Mouse (Mus musculus): ENCODE measurements around the gene Banp. TPM values are rescaled to one million over a fixed set of nuclear protein-coding genes. Genes with fewer than 3 reads are reported as not detected.

Banp gene
- polyA plus RNA-seq, 1 experiment from 2014 or later: 43.8 TPM

- H3K27ac ChIP-seq (ENCODE audit: low read depth): no peak overlapping the region
- no peak for TF ChIP-seq CTCF (IDR thresholded peaks at IDR 0.05; ENCODE audit: low read depth)
- H3K27me3 ChIP-seq (ENCODE audit: insufficient read depth, low read length): no peaks in the 10 kb centered on the region
- ATAC-seq (ENCODE audit: insufficient read depth) (no peak), DNase-seq (no peak)
- 59% methylated on average over 1 of the region's 1 CpGs for WGBS
- no peaks in the 10 kb centered on the region for H3K9me3 ChIP-seq (ENCODE audit: low read depth, low read length)
- H3K36me3 ChIP-seq (ENCODE audit: insufficient read depth): peaks cover 42% of the 10 kb centered on the region
- H3K9ac ChIP-seq: no peak overlapping the region
- H3K4me1 ChIP-seq (ENCODE audit: insufficient read depth): peaks cover 12% of the 10 kb centered on the region; the same call in 1 of the 2 replicates
- no peak overlapping the region for H3K4me3 ChIP-seq (ENCODE audit: low read depth, low read length)
- H3K4me2 ChIP-seq: no peak overlapping the region
These were observed 6.4 kb downstream of the Banp start for GRCm38 (mm10) chr8:121955825-121956500.

DNA sequence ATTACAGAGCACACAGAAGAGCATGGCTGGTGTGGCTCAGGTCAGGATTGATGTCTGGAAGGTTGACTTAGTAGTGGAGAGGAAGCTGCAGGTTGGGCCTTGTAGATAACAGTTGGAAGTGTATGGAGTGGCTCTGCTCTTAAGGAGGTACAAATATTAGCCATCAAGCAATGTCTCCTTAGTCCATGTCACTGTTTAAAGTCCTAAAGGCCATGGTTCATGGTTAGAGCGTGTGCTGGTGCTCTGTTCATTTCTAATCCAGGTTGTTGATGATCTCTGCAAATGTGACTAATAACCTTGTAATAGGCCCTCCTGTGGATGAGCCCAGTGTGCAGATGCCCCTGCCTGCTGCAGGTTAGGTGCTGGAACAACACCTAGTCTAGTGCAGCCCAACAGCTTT is 8.8 kb downstream of the Banp start:
- Histone ChIP-seq H3K4me1 (ENCODE audit: insufficient read depth) (no peaks in the 10 kb centered on the region), H3K27me3 (ENCODE audit: insufficient read depth, low read length) (no peaks in the 10 kb centered on the region), H3K9me3 (ENCODE audit: low read depth, low read length) (no peaks in the 10 kb centered on the region), H3K27ac (ENCODE audit: low read depth) (no peak overlapping the region), H3K4me3 (ENCODE audit: low read depth, low read length) (no peak overlapping the region), H3K36me3 (ENCODE audit: insufficient read depth) (peaks cover 31% of the 10 kb centered on the region), H3K4me2 (no peak overlapping the region), H3K9ac (no peak overlapping the region)
- DNase-seq (no peak), ATAC-seq (ENCODE audit: insufficient read depth) (no peak)
- no peak for TF ChIP-seq CTCF (IDR thresholded peaks at IDR 0.05; ENCODE audit: low read depth)
- WGBS: 81% methylated on average over 1 of the region's 1 CpGs

DNA sequence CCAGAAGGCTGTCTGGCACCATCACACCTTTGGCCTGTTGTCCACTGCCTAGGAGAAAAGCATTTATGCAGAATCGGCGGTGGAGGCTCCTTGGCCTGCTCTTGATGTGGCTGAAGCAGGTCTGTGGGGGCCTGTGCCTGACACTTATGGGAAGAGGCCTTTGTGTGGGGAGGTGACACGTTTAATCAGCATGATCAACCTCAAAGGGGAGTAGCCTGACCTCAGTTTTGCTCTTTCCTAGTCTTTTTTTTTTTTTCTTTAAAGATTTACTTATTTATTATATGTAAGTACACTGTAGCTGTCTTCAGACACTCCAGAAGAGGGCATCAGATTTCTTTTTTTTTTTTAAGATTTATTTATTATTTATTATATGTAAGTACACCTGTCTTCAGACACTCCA is 13.3 kb downstream of the Banp start:
- Histone ChIP-seq H3K9ac (no peak overlapping the region), H3K27ac (ENCODE audit: low read depth) (no peak overlapping the region), H3K9me3 (ENCODE audit: low read depth, low read length) (no peaks in the 10 kb centered on the region), H3K36me3 (ENCODE audit: insufficient read depth) (no peaks in the 10 kb centered on the region), H3K4me3 (ENCODE audit: low read depth, low read length) (no peak overlapping the region), H3K27me3 (ENCODE audit: insufficient read depth, low read length) (no peaks in the 10 kb centered on the region), H3K4me2 (no peak overlapping the region), H3K4me1 (ENCODE audit: insufficient read depth) (peaks cover 4% of the 10 kb centered on the region; the same call in 1 of the 2 replicates)
- no peak for TF ChIP-seq CTCF (IDR thresholded peaks at IDR 0.05; ENCODE audit: low read depth)
- DNase-seq (no peak), ATAC-seq (ENCODE audit: insufficient read depth) (no peak)
- WGBS: 76% methylated on average over 3 of the region's 3 CpGs

DNA sequence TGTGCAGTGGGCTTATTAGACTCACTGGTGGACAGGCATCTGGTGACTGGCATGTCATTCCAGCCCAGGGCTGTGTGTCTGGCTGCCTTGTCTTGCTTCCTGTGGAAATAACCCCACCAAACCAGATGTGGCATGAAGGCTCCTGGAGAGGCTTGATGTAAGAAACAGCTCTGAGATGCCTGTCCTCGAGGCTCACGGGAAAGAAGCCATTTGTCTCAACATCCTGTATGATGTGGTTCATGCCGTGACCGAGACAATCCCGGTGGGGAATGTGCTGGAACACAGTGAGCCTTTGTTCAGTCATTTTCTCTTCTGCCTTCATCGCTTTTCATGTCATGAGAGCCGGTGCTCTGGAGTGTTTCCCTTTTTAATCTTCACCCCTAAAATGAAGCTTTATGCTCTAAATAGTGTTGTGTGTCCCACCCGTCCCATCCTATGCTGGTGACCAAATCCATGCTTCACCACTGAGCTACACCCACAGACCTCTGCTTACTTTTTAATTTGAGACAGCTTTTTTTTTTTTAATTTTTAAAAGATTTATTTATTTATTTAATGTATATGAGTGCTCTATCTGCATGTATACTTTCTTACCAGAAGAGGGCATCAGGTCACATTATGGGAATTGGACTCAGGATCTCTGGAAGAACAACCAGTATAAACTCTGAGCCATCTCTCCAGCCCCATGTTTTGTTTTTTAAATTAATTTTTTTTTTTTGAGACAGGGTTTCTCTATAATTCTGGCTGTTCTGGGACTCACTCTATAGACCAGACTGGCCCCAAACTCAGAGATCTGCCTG is 15.4 kb downstream of the Banp start:
- no peak overlapping the region for H3K4me2 ChIP-seq
- ATAC-seq (ENCODE audit: insufficient read depth) (no peak), DNase-seq (no peak)
- no peaks in the 10 kb centered on the region for H3K9me3 ChIP-seq (ENCODE audit: low read depth, low read length)
- H3K27ac ChIP-seq (ENCODE audit: low read depth): no peak overlapping the region
- no peak overlapping the region for H3K9ac ChIP-seq
- peaks cover 4% of the 10 kb centered on the region; the same call in 1 of the 2 replicates for H3K4me1 ChIP-seq (ENCODE audit: insufficient read depth)
- TF ChIP-seq CTCF (IDR thresholded peaks at IDR 0.05; ENCODE audit: low read depth): no peak
- H3K36me3 ChIP-seq (ENCODE audit: insufficient read depth): no peaks in the 10 kb centered on the region
- H3K27me3 ChIP-seq (ENCODE audit: insufficient read depth, low read length): no peaks in the 10 kb centered on the region
- no peak overlapping the region for H3K4me3 ChIP-seq (ENCODE audit: low read depth, low read length)
- 77% methylated on average over 8 of the region's 8 CpGs for WGBS

GRCm38 (mm10) chr8:121966110-121966509 is 16.6 kb downstream of the Banp start:
- Histone ChIP-seq H3K27ac (ENCODE audit: low read depth) (no peak overlapping the region), H3K4me3 (ENCODE audit: low read depth, low read length) (no peak overlapping the region), H3K9ac (no peak overlapping the region), H3K27me3 (ENCODE audit: insufficient read depth, low read length) (no peaks in the 10 kb centered on the region), H3K4me1 (ENCODE audit: insufficient read depth) (peaks cover 4% of the 10 kb centered on the region; the same call in 1 of the 2 replicates), H3K4me2 (no peak overlapping the region), H3K9me3 (ENCODE audit: low read depth, low read length) (no peaks in the 10 kb centered on the region), H3K36me3 (ENCODE audit: insufficient read depth) (no peaks in the 10 kb centered on the region)
- WGBS: 64% methylated on average over 5 of the region's 5 CpGs
- TF ChIP-seq CTCF (IDR thresholded peaks at IDR 0.05; ENCODE audit: low read depth): no peak
- ATAC-seq (ENCODE audit: insufficient read depth) (no peak), DNase-seq (no peak)

- H3K4me3 ChIP-seq (ENCODE audit: low read depth, low read length): no peak overlapping the region
- H3K27ac ChIP-seq (ENCODE audit: low read depth): no peak overlapping the region
- H3K36me3 ChIP-seq (ENCODE audit: insufficient read depth): no peaks in the 10 kb centered on the region
- H3K4me1 ChIP-seq (ENCODE audit: insufficient read depth): peaks cover 4% of the 10 kb centered on the region; the same call in 1 of the 2 replicates
- no peaks in the 10 kb centered on the region for H3K27me3 ChIP-seq (ENCODE audit: insufficient read depth, low read length)
- peak; percentile 36 for ATAC-seq (ENCODE audit: insufficient read depth)
- H3K4me2 ChIP-seq: no peak overlapping the region
- no peak for TF ChIP-seq CTCF (IDR thresholded peaks at IDR 0.05; ENCODE audit: low read depth)
- DNase-seq: no peak
- H3K9ac ChIP-seq: peak overlapping the region; percentile 6; the same call in 1 of the 2 replicates
- 61% methylated on average over 7 of the region's 7 CpGs for WGBS
- no peaks in the 10 kb centered on the region for H3K9me3 ChIP-seq (ENCODE audit: low read depth, low read length)
These were observed 17.3 kb downstream of the Banp start for GRCm38 (mm10) chr8:121966714-121967448.

DNA sequence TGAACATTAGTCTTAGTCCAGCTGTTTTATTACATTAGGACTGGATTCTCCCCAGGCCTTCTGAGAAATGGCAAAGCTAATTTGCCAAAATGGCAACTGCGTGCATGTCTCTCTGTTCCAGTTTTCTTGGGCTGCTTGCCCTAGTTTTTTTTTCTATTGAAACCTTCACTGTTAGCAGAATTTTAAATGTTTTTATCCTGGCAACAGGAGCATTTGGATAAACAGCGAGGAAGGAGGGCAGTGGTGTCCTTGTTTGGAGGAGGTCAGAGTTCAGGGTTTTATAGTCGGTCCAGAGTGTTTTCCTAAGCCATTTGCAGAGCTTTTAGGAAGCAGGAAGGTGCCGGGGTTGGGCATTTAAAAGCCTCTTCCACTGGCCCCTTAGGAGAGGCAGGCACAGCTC is 18.4 kb downstream of the Banp start:
- Histone ChIP-seq H3K9me3 (ENCODE audit: low read depth, low read length) (no peaks in the 10 kb centered on the region), H3K27me3 (ENCODE audit: insufficient read depth, low read length) (no peaks in the 10 kb centered on the region), H3K4me2 (no peak overlapping the region), H3K4me1 (ENCODE audit: insufficient read depth) (peaks cover 4% of the 10 kb centered on the region; the same call in 1 of the 2 replicates), H3K27ac (ENCODE audit: low read depth) (no peak overlapping the region), H3K9ac (no peak overlapping the region), H3K36me3 (ENCODE audit: insufficient read depth) (no peaks in the 10 kb centered on the region), H3K4me3 (ENCODE audit: low read depth, low read length) (no peak overlapping the region)
- 49% methylated on average over 4 of the region's 4 CpGs for WGBS
- DNase-seq (no peak), ATAC-seq (ENCODE audit: insufficient read depth) (no peak)
- TF ChIP-seq CTCF (IDR thresholded peaks at IDR 0.05; ENCODE audit: low read depth): no peak

Measured in lung, embryonic 14.5 days (tissue).